Mouse (Mus musculus) midbrain, embryonic 12.5 days (tissue): ENCODE results near the gene Kcnk13. TPM values are rescaled to one million over a fixed set of nuclear protein-coding genes. Genes with fewer than 3 reads are reported as not detected.
A peak's percentile ranks its signal among the peaks of the same experiment; 100 is the strongest.

Experiments
- ATAC-seq: fragments of 200-750 bp; cut with Nextera tagmentation; 2 replicates; pipeline ENCODE4 v1.8.0; 2017; ENCODE audit warnings: low read depth, moderate TSS enrichment, moderate library complexity; ENCODE audit not compliant: low FRiP score
- H3K27ac ChIP-seq: fragments of 300-500 bp; sonication (generic); replicated peaks from 2 replicates; pipeline ENCODE4 v1.5.1; 2016; ENCODE audit warnings: mild to moderate bottlenecking
- H3K27me3 ChIP-seq: fragments of 300-500 bp; sonication (generic); 2 replicates; pipeline ENCODE4 v1.6.1; 2016; ENCODE audit warnings: mild to moderate bottlenecking
- H3K36me3 ChIP-seq: fragments of 300-500 bp; sonication (generic); 2 replicates; pipeline ENCODE4 v1.6.1; 2016
- H3K4me1 ChIP-seq: fragments of 300-500 bp; sonication (generic); 2 replicates; pipeline ENCODE4 v1.6.1; 2016
- H3K4me2 ChIP-seq: fragments of 300-500 bp; sonication (generic); replicated peaks from 2 replicates; pipeline ENCODE4 v1.6.1; 2016; ENCODE audit warnings: mild to moderate bottlenecking, moderate library complexity
- H3K4me3 ChIP-seq: fragments of 300-500 bp; sonication (generic); 2 replicates; pipeline ENCODE4 v1.5.1; 2016; ENCODE audit warnings: mild to moderate bottlenecking
- H3K9ac ChIP-seq: fragments of 300-500 bp; sonication (generic); replicated peaks from 2 replicates; pipeline ENCODE4 v1.6.1; 2016; ENCODE audit warnings: mild to moderate bottlenecking, moderate library complexity
- H3K9me3 ChIP-seq: fragments of 300-500 bp; sonication (generic); 2 replicates; pipeline ENCODE4 v1.6.1; 2016; ENCODE audit warnings: mild to moderate bottlenecking
- WGBS: fragments of 180-500 bp; shearing (Covaris S2); methylation state at CpG from one replicate; pipeline ENCODE4 v1.1.7; 2016; 5-methylcytosine and 5-hydroxymethylcytosine counted together
- polyA plus RNA-seq: library from polyadenylated mRNA; unstranded; fragments of >200 nt; fragmentation: Nextera tagmentation; extraction: Ambion mirVana; gene quantifications from 2 replicates; pipeline ENCODE4 v1.2.1, GENCODE M21; 2016

The Kcnk13 gene
- 0.22 and 0.24 TPM in 2 replicates for polyA plus RNA-seq

DNA sequence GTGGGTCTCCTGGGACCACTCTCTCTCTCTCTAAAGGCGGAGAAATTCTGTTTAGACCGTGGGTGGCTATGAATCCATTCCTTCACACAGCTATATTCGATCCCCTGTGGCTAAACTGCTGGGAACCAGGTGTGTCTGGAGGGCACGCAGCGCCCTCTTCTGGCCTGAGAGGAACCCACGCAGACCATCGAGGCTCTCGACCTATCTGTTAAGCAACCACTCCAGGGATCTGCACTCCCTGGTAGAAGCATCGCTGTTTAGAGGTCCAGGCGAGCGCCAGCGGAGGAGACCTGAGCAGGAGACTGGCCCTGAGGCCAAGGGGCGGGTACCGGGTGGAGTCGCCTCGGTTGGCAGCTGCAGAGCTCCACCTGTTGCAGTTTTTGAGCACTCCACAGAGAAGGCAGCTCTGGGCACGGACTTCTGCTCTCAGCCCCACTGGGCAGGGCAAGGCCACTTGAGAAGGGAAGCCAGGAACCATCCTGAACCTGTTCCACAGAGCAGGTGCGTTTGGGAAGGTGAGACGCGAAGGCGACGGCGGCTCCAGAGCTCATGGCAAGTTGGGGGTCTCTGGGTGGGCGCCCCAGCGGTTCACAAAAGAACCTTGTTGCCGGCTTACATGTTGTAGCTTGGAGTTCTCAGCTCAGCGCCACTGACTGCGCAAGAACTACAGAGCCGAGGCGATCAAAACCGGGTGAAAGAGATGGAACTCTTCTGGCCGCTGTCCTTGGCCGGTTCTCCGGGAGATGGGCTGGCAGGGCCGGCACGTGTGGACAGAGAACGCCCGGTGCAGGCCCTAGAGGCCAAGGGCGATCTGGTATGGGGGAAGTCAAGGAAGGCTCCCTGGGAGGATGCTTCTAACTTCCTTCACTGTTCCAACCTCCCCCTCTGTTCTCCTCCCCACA lies at the start of gene Kcnk13:
TSS of gene Kcnk13 (plus strand) at position 199 of the 902 bp plus-strand sequence.
- no peaks in the 10 kb centered on the region for H3K36me3 ChIP-seq
- ATAC-seq: peak; percentile 68
- H3K4me3 ChIP-seq: peak within 1 kb of the TSS; percentile 57
- H3K9me3 ChIP-seq: no peaks in the 10 kb centered on the region
- 1% methylated on average over 39 of the region's 39 CpGs for WGBS
- peaks cover 38% of the 10 kb centered on the region for H3K4me1 ChIP-seq
- no peak within 1 kb of the TSS for H3K27ac ChIP-seq
- peak within 1 kb of the TSS; percentile 94 for H3K4me2 ChIP-seq
- peak within 1 kb of the TSS; percentile 48 for H3K9ac ChIP-seq
- peaks cover 71% of the 10 kb centered on the region for H3K27me3 ChIP-seq

DNA sequence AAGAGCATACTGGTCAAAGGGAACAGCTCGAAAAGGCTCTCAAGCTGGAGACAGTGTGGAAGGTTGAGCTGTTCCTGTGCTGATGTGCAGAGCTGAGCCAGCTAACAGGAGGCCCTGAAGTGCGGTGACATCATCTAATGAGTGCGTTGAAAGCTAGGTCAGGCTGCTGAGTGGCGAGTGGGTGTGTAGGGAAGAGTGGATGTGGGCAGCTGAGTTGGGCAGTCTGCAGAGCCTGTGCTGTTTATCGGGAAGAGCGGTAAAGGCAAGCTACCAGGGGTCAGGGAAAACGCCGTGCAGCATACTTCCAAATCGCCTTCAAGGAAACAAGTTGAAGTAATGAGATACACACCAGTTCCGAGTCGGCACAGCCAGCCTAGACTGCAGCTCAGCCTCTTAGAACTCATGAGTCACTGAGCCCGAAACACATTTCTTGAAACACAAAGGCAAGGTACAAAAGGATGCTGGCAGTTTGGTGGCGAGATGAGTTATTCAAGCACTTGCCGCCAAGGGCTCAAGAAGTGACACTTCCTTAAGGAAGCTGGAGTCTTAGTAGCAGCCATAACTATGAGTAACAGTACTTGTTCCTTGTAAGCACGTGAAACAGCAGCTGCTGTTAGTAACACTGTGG lies 46.4 kb upstream of the Kcnk13 start:
- peaks cover 4% of the 10 kb centered on the region for H3K4me1 ChIP-seq
- no peaks in the 10 kb centered on the region for H3K9me3 ChIP-seq
- H3K27ac ChIP-seq: no peak overlapping the region
- peaks cover 19% of the 10 kb centered on the region for H3K27me3 ChIP-seq
- peaks cover 56% of the 10 kb centered on the region for H3K36me3 ChIP-seq
- H3K9ac ChIP-seq: no peak overlapping the region
- H3K4me2 ChIP-seq: no peak overlapping the region
- WGBS: 90% methylated on average over 15 of the region's 15 CpGs
- no peak for ATAC-seq
- H3K4me3 ChIP-seq: no peak overlapping the region

DNA sequence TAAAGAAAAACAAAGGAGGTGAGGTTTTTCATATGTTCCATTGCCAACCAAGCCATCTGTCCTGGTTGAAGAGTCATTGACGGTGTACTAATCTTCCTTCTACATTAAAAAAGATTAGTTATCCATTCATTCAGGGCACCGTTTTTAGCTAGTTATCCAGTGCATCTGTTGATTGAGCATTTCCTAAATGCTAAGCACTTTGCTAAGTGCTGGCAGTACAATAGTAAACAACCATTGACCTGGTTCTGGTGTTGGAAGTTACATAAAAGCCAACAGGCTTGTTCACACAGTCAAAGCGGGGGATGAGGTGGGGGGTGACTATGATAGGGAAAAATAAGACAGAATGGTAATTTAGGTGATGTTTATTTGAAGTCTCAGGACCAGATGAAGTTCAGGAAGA lies 44.7 kb upstream of the Kcnk13 start:
- H3K4me3 ChIP-seq: no peak overlapping the region
- 90% methylated on average over 3 of the region's 3 CpGs for WGBS

DNA sequence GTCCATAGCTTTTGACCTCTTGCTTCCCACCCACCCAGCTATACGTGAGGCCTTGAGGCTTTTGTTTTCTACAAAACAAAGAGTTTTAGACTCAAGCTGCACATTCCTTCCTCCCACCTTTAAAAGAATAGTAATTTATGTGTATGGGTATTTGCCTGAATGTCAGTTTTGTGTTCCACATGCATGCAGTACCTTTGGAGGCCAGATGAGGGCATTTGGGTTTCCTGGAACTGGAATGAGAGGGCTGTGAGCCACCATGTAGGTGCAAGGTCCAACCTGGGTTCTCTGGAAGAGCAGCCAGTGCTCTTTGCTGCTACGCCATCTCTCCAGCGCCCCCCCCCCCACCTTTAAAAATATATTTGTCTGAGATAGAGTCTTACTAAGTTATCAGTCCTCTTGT lies 43.3 kb upstream of the Kcnk13 start:
- peaks cover 38% of the 10 kb centered on the region for H3K27me3 ChIP-seq
- H3K27ac ChIP-seq: no peak overlapping the region
- H3K4me3 ChIP-seq: no peak overlapping the region
- no peak overlapping the region for H3K4me2 ChIP-seq
- H3K9ac ChIP-seq: no peak overlapping the region
- no peak for ATAC-seq
- H3K36me3 ChIP-seq: peaks cover 41% of the 10 kb centered on the region
- no peaks in the 10 kb centered on the region for H3K9me3 ChIP-seq
- 84% methylated on average over 3 of the region's 3 CpGs for WGBS
- peaks cover 16% of the 10 kb centered on the region for H3K4me1 ChIP-seq

More for the DNA sequence above, 44.7 kb upstream of the Kcnk13 start:
- no peak for ATAC-seq
- Histone ChIP-seq H3K9ac (no peak overlapping the region), H3K4me1 (peaks cover 16% of the 10 kb centered on the region), H3K4me2 (no peak overlapping the region), H3K27me3 (peaks cover 25% of the 10 kb centered on the region), H3K9me3 (no peaks in the 10 kb centered on the region), H3K36me3 (peaks cover 48% of the 10 kb centered on the region), H3K27ac (no peak overlapping the region)

DNA sequence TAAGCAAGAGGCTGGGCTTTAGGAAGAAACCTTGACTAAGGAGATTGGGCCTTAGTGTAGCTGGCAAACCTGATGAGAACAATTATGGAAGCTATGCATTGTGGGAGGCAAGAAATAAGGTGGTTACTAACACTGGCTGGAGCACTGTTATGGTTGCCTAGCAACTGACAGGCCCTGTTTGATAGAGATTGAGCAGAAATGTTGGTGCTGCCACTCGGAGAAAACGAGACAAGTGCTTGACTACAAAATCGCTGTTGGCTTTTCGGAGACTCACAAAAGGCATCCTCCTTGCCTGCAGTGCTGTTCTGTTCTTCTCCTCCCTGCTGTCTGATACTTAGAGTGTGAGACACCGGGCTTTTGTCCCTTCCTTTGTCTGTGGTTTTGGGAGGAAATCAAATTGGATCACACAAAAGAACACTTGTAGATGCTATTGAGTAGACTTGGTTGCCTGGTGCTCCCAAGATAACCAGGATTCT lies 41.1 kb upstream of the Kcnk13 start:
- Histone ChIP-seq H3K27ac (peak overlapping the region; percentile 69), H3K4me2 (no peak overlapping the region), H3K36me3 (peaks cover 35% of the 10 kb centered on the region), H3K9ac (no peak overlapping the region), H3K4me1 (peaks cover 16% of the 10 kb centered on the region), H3K9me3 (no peaks in the 10 kb centered on the region), H3K4me3 (no peak overlapping the region), H3K27me3 (peaks cover 39% of the 10 kb centered on the region)
- WGBS: 21% methylated on average over 5 of the region's 5 CpGs
- ATAC-seq: peak; percentile 87

DNA sequence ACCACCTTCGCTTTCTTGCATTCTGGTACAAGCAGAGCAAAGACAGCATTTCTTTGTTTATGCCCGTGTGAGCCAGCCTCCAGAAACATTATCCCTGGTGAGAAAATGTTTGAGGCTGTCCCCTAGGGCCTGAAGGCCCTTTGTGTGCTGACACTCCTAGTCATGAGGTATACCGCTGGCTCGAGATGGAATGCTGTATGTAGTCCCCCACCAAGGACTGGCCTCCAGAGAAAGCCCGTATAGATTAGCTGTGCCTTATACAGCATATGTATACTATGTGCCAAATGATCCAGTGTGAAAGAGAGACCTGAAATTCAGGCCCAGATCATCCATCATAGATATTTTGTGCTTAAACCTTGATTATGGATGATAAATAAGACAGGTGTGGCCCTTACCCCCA lies 40.6 kb upstream of the Kcnk13 start:
- no peak overlapping the region for H3K4me2 ChIP-seq
- H3K27me3 ChIP-seq: peaks cover 36% of the 10 kb centered on the region
- 0 out of 2 replicates have a peak, but pooled peaks have one; percentile 30 for ATAC-seq
- H3K4me3 ChIP-seq: no peak overlapping the region
- H3K9ac ChIP-seq: no peak overlapping the region
- H3K4me1 ChIP-seq: peaks cover 16% of the 10 kb centered on the region
- H3K36me3 ChIP-seq: peaks cover 31% of the 10 kb centered on the region
- H3K9me3 ChIP-seq: no peaks in the 10 kb centered on the region
- WGBS: 47% methylated on average over 5 of the region's 5 CpGs
- peak overlapping the region; percentile 69 for H3K27ac ChIP-seq

DNA sequence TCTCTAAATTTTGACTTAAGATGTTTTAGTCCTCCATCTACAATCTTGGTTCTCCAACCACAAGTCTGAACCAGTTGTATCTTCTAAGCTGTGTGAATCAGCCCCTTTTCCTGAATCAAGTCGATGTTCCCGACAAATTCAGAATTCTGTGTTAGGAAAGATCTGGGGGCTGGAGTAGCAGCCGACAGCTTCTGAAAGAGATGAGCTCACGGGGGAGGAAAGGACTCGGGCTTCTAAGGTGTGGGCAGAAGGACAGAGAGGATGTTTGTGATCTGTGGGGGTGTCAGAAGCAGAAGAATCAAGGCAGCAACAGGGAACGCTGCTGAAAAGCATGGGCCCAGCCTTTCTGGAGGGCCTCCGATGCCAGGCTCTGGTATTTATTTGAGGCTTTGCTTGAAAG lies 36.0 kb upstream of the Kcnk13 start:
- no peak overlapping the region for H3K9ac ChIP-seq
- no peak overlapping the region for H3K4me2 ChIP-seq
- no peaks in the 10 kb centered on the region for H3K9me3 ChIP-seq
- no peak for ATAC-seq
- H3K4me1 ChIP-seq: peaks cover 9% of the 10 kb centered on the region
- no peak overlapping the region for H3K4me3 ChIP-seq
- H3K27ac ChIP-seq: no peak overlapping the region
- H3K36me3 ChIP-seq: peaks cover 16% of the 10 kb centered on the region; the same call in 1 of the 2 replicates
- WGBS: 91% methylated on average over 7 of the region's 7 CpGs
- H3K27me3 ChIP-seq: peaks cover 21% of the 10 kb centered on the region

DNA sequence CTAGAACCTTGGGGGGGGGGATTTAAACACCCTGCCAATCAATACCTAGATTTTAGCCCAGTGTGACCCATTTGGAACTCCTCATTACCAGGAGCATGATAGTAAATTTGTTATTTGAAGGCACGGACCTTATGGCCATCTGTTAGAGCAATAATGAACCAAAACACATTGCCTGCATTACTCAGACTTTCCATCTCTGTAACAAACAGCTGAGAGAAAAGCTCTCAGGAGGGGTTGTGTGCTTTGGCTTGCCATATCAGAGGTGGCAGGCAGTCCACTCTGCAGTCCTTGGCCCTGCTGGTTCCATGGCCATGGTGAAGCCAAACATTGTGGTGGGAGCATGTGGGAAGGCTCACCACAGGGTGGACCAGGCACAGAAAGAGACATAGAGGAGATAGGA lies 35.1 kb upstream of the Kcnk13 start:
- no peak for ATAC-seq
- Histone ChIP-seq H3K4me3 (no peak overlapping the region), H3K9me3 (no peaks in the 10 kb centered on the region), H3K36me3 (peaks cover 20% of the 10 kb centered on the region), H3K4me1 (peaks cover under 1% of the 10 kb centered on the region; the same call in 1 of the 2 replicates), H3K4me2 (no peak overlapping the region), H3K27me3 (peaks cover 19% of the 10 kb centered on the region), H3K27ac (no peak overlapping the region), H3K9ac (no peak overlapping the region)
- 90% methylated on average over 1 of the region's 1 CpGs for WGBS

DNA sequence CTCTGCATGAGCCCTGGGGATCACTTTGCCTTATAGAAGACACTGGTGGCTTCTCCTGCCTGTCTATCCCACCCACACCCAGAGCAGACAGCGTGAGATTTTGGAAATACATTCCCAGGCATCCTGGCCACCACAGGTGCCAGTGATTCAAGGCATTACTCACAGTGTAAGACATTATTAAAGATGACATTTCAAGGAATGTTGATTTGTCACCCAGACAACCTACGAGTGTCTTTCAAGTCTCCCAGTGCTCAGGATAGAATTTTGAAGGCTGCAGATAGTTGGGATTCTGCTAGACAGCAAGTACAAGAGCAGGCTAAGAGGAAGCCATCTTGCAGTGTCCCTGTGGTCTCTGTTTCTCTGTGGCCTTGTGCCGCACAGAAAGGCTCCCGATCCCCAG lies 32.1 kb upstream of the Kcnk13 start:
- Histone ChIP-seq H3K9ac (no peak overlapping the region), H3K4me2 (no peak overlapping the region), H3K27me3 (no peaks in the 10 kb centered on the region), H3K36me3 (peaks cover 34% of the 10 kb centered on the region), H3K9me3 (no peaks in the 10 kb centered on the region), H3K4me1 (no peaks in the 10 kb centered on the region), H3K27ac (no peak overlapping the region), H3K4me3 (no peak overlapping the region)
- WGBS: 89% methylated on average over 4 of the region's 4 CpGs
- ATAC-seq: no peak

DNA sequence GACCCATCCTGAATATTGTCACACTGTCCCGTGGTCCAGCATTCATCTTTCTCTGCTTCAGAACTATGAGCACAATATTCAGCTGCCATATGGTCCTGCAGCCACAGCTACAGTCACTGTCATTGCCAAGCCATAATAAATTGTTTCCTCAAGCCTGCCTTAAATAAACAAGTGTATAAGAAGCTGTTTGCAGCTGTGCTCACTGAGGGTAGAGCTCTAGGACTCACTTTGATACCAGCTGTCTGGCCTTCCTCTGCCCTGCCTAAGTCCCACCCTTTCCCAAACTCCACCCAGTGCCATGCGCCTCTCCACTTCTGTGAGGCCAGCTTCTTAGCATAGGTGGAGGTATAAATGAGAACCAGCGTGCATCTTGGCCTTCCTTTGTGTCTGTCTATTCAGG lies 30.7 kb upstream of the Kcnk13 start:
- Histone ChIP-seq H3K9ac (no peak overlapping the region), H3K9me3 (no peaks in the 10 kb centered on the region), H3K4me1 (no peaks in the 10 kb centered on the region), H3K4me2 (no peak overlapping the region), H3K27ac (no peak overlapping the region), H3K4me3 (no peak overlapping the region), H3K27me3 (no peaks in the 10 kb centered on the region), H3K36me3 (peaks cover 33% of the 10 kb centered on the region)
- no peak for ATAC-seq
- 96% methylated on average over 3 of the region's 3 CpGs for WGBS

DNA sequence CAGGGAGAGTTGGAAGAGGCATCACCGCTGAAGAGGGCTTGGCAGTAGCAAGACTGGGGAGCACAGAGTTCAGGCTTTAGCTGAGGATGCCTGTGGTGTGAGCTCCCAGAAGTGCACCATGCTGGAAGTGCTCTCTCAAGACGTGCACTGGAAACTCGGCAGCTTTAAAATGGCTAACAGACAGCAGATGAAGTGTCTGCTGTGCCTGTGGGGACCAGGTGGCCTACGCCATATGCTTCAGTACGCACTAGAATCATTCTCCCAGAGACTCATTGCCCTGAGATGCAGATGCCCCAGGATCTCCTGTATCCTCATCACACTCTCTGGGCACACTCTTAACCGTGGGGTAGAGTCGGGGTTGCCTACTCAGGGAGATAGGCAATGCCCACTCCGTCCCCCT lies 28.9 kb upstream of the Kcnk13 start:
- peaks cover 39% of the 10 kb centered on the region for H3K36me3 ChIP-seq
- no peak for ATAC-seq
- 92% methylated on average over 8 of the region's 8 CpGs for WGBS

DNA sequence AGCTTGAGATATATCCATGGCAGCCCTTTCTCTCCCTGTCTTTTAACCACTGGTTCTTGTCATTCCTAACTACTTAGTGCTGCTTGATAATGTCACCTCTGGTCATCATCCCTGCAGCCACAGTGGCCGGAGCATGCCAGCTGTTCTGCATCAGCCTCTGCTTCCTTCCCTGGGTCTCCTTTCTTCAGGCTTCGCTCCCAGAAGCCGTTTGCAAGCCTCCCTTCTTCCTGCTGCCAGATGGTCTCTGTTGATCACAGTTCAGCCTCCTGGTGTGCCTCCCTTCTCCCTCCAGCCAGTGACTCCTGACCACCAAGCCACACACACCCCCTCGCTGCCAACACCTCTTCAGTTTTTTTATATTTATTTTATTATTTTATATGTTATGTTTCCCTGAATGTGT lies 25.8 kb upstream of the Kcnk13 start:
- no peak for ATAC-seq
- H3K9me3 ChIP-seq: no peaks in the 10 kb centered on the region
- no peak overlapping the region for H3K4me2 ChIP-seq
- 85% methylated on average over 4 of the region's 4 CpGs for WGBS
- H3K36me3 ChIP-seq: peaks cover 58% of the 10 kb centered on the region
- H3K9ac ChIP-seq: no peak overlapping the region
- H3K27ac ChIP-seq: no peak overlapping the region
- no peaks in the 10 kb centered on the region for H3K27me3 ChIP-seq
- no peak overlapping the region for H3K4me3 ChIP-seq
- H3K4me1 ChIP-seq: no peaks in the 10 kb centered on the region

More for the DNA sequence above, 28.9 kb upstream of the Kcnk13 start:
- H3K4me2 ChIP-seq: no peak overlapping the region
- H3K4me1 ChIP-seq: no peaks in the 10 kb centered on the region
- H3K4me3 ChIP-seq: no peak overlapping the region
- no peak overlapping the region for H3K27ac ChIP-seq
- H3K9me3 ChIP-seq: no peaks in the 10 kb centered on the region
- H3K9ac ChIP-seq: no peak overlapping the region
- no peaks in the 10 kb centered on the region for H3K27me3 ChIP-seq
